Mouse (Mus musculus) right cerebral cortex, adult 2 months (tissue): ENCODE measurements at regions not wholly inside any gene's neighbourhood (a gene's known extent, or its start where the extent isn't known, plus 50 kb on each side); places are given as distances from the start of the nearest gene placed in this dataset.

ENCODE experiments used
- DNase-seq, 2 experiments: peaks; one replicate each; pipeline ENCODE4 v3.0.0; 2021 to 2022; ENCODE audit warnings: low spot score in 2 of 2

- DNase-seq: no peak
These were observed 693.3 kb downstream of the Ttll7 start for GRCm38 (mm10) chr3:147545329-147546006.

- no peak for DNase-seq
These were observed 690.1 kb downstream of the Ttll7 start for GRCm38 (mm10) chr3:147542285-147542684.

GRCm38 (mm10) chr3:147537584-147537983 is 685.4 kb downstream of the Ttll7 start:
- no peak for DNase-seq

- no peak for DNase-seq
These were observed 680.0 kb downstream of the Ttll7 start for GRCm38 (mm10) chr3:147532196-147532595.

- DNase-seq: no peak
These were observed 679.5 kb downstream of the Ttll7 start for GRCm38 (mm10) chr3:147531608-147532180.
